In the genomic region with DNA sequence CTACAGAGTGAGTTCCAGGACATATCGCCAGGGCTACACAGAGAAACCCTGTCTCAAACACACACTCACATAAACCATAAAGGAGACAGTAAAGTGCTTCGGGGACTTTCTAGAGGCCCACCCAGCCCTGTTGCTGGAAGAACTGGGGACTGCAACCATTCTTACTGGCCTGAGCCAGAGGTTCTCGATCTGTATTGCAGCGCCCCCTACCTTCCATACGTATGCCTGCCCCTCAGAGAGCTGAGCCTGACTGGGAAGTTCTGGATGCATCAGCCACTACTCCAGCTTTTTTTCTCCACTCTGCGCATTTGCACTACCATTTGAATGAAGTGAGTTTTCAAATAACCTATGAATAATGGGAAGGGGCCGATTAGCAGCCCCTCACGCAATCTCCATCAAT, we compare ENCODE assay signal across 10 mouse cellular contexts. TPM values are rescaled to one million over a fixed set of nuclear protein-coding genes. Genes with fewer than 3 reads are reported as not detected.
DNase-seq lines count a peak whose midpoint lies in the region; ATAC-seq and TF ChIP-seq lines count a peak whose summit lies in the region.
"Had no signal": no experiment of that assay in that cellular context is flagged by ENCODE, and none has a peak within 500 bp of the region (broad histone marks: within the 10 kb centered on the region; RNA-seq: fewer than 3 reads in every experiment).

No protein-coding gene starts in this region.

- H3K4me2 ChIP-seq in midbrain, embryonic 13.5 days (replicated peaks): no peak overlapping the region
- H3K4me2 ChIP-seq: heart, embryonic 13.5 days had no signal

- H3K4me1 ChIP-seq in testis, adult 2 months (ENCODE audit: control insufficient read depth, insufficient read depth, low read length): peaks cover 5% of the 10 kb centered on the region
- no peaks in the 10 kb centered on the region for H3K4me1 ChIP-seq in midbrain, embryonic 13.5 days (replicated peaks)
- H3K4me1 ChIP-seq: heart, embryonic 13.5 days had no signal

- TF ChIP-seq CTCF in testis, adult 2 months (IDR thresholded peaks at IDR 0.05; ENCODE audit: control insufficient read depth, insufficient read depth, insufficient replicate concordance, low read depth, low read length): peak; percentile 53; the same call in 1 of the 2 replicates

- no peak overlapping the region for H3K9ac ChIP-seq in midbrain, embryonic 13.5 days (replicated peaks)
- H3K9ac ChIP-seq: heart, embryonic 13.5 days had no signal

- no peaks in the 10 kb centered on the region for H3K36me3 ChIP-seq in testis, adult 2 months (ENCODE audit: control insufficient read depth, insufficient read depth, low read length)
- no peaks in the 10 kb centered on the region for H3K36me3 ChIP-seq in splenic B cell, adult 2 months (ENCODE audit: control insufficient read depth, insufficient read depth, low read length, poor library complexity, severe bottlenecking)
- H3K36me3 ChIP-seq in midbrain, embryonic 13.5 days: no peaks in the 10 kb centered on the region
- H3K36me3 ChIP-seq: heart, embryonic 13.5 days had no signal

- intact Hi-C loops in left cerebral cortex, postnatal 10 days (cut with DNase I): no loop called here

- no peaks in the 10 kb centered on the region for H3K27me3 ChIP-seq in testis, adult 2 months (ENCODE audit: control insufficient read depth, insufficient read depth, low read length)
- H3K27me3 ChIP-seq in splenic B cell, adult 2 months (ENCODE audit: control insufficient read depth, insufficient read depth, low read length, poor library complexity, severe bottlenecking): no peaks in the 10 kb centered on the region
- no peaks in the 10 kb centered on the region for H3K27me3 ChIP-seq in midbrain, embryonic 13.5 days

- 56% methylated on average over 8 of the region's 8 CpGs for WGBS in midbrain, embryonic 13.5 days

- H3K4me3 ChIP-seq in testis, adult 2 months (ENCODE audit: control insufficient read depth, low read depth, low read length): no peak overlapping the region
- no peak overlapping the region for H3K4me3 ChIP-seq in midbrain, embryonic 13.5 days (replicated peaks)
- H3K4me3 ChIP-seq: heart, embryonic 13.5 days had no signal

- DNase-seq in cerebellum, postnatal 10 days: peak; percentile 43 to 44
- DNase-seq in cerebellum, postnatal 4 days (ENCODE audit: low spot score in 2 of 2): no peak
- no peak for DNase-seq in testis, postnatal 14 days (ENCODE audit: low spot score)
- DNase-seq in kidney, postnatal 36 days: peak; percentile 54 to 75
- peak; percentile 76 for DNase-seq in splenic B cell, adult 2 months (ENCODE audit: low read depth, low spot score)
- DNase-seq in left cerebral cortex, postnatal 10 days (ENCODE audit: extremely low spot score in 1 of 2, low spot score in 2 of 2): no peak

- H3K9me3 ChIP-seq in midbrain, embryonic 13.5 days: no peaks in the 10 kb centered on the region
- H3K9me3 ChIP-seq: heart, embryonic 13.5 days had no signal

- no peak for TF ChIP-seq POLR2A in testis, adult 2 months (IDR thresholded peaks at IDR 0.05; ENCODE audit: control insufficient read depth, low read depth, low read length)

- H3K27ac ChIP-seq in testis, adult 2 months (ENCODE audit: control insufficient read depth, insufficient read depth, low read depth, low read length): no peak overlapping the region
- H3K27ac ChIP-seq in midbrain, embryonic 13.5 days: no peak overlapping the region
- H3K27ac ChIP-seq: heart, embryonic 13.5 days; macrophage had no signal

- ATAC-seq in midbrain, embryonic 13.5 days: no peak

RNA-seq across cellular contexts. Expression of a gene that starts 13.2 kb away (rescaled TPM):
- polyA plus RNA-seq in testis, adult 2 months (2012; rRNA removed): 7.0 and 8.7 TPM in 2 replicates
- total RNA-seq in left cerebral cortex, postnatal 10 days (2021): 10 to 100 TPM; 25.0 to 46.6 TPM
- 2.7 and 3.1 TPM in 2 replicates for polyA plus RNA-seq in midbrain, embryonic 13.5 days (2015; fragmentation: Nextera tagmentation; extraction: Ambion mirVana)

RNA-seq across cellular contexts. Expression of a gene that starts 17.5 kb away (rescaled TPM):
- polyA plus RNA-seq in testis, adult 2 months (2012; rRNA removed): 7.7 and 9.4 TPM in 2 replicates
- total RNA-seq in left cerebral cortex, postnatal 10 days (2021): 1 to 10 TPM; 3.3 to 3.7 TPM
- polyA plus RNA-seq in midbrain, embryonic 13.5 days (2015; fragmentation: Nextera tagmentation; extraction: Ambion mirVana): 0.32 and 0.38 TPM in 2 replicates

RNA-seq across cellular contexts. Expression of a gene that starts 22.3 kb away (rescaled TPM):
- polyA plus RNA-seq in testis, adult 2 months (2012; rRNA removed): 3.7 and 5.5 TPM in 2 replicates
- 1 to 10 TPM; 5.9 to 6.4 TPM for total RNA-seq in left cerebral cortex, postnatal 10 days (2021)
- 6.5 and 7.3 TPM in 2 replicates for polyA plus RNA-seq in midbrain, embryonic 13.5 days (2015; fragmentation: Nextera tagmentation; extraction: Ambion mirVana)

RNA-seq across cellular contexts. Expression of a gene that starts 28.2 kb away (rescaled TPM):
- 3.1 and 4.1 TPM in 2 replicates for polyA plus RNA-seq in testis, adult 2 months (2012; rRNA removed)
- 100 to 1,000 TPM; 265 to 293 TPM for total RNA-seq in left cerebral cortex, postnatal 10 days (2021)
- 206 and 218 TPM in 2 replicates for polyA plus RNA-seq in midbrain, embryonic 13.5 days (2015; fragmentation: Nextera tagmentation; extraction: Ambion mirVana)

RNA-seq across cellular contexts. Expression of a gene that starts 34.6 kb away (rescaled TPM):
- polyA plus RNA-seq in testis, adult 2 months (2012; rRNA removed): 11.1 and 11.3 TPM in 2 replicates
- total RNA-seq in left cerebral cortex, postnatal 10 days (2021): 10 to 100 TPM; 88.1 to 88.4 TPM
- 84.6 TPM in 2 replicates for polyA plus RNA-seq in midbrain, embryonic 13.5 days (2015; fragmentation: Nextera tagmentation; extraction: Ambion mirVana)

Comparison
In these comparisons a context has a peak if more than half of its experiments do, and no peak if none do; other contexts are left out.
1. DNase-seq: peak in cerebellum, postnatal 10 days (2 of 2), kidney, postnatal 36 days (2 of 2) and splenic B cell, adult 2 months (single experiment); none in cerebellum, postnatal 4 days (0 of 2), testis, postnatal 14 days (single experiment) and left cerebral cortex, postnatal 10 days (0 of 2).